Mouse (Mus musculus): ENCODE data around the gene Mlh3.

GRCm38 (mm10) chr12:85197371-85197770 is 73.0 kb downstream of the Mlh3 start:
- no peak for TF ChIP-seq CTCF (IDR thresholded peaks at IDR 0.05; ENCODE audit: extremely low read depth, insufficient read length, insufficient replicate concordance, low read depth, low read length)
- no peak for TF ChIP-seq POLR2A (IDR thresholded peaks at IDR 0.05; ENCODE audit: low read depth, low read length)

Measured in small intestine, adult 2 months (tissue).